Mouse (Mus musculus) testis, adult 2 months (tissue): ENCODE measurements around the gene Crabp2. TPM values are rescaled to one million over a fixed set of nuclear protein-coding genes. Genes with fewer than 3 reads are reported as not detected.

Source experiments
- H3K27ac ChIP-seq: fragments of 200-500 bp; 2 replicates; pipeline ENCODE4 v1.5.1; 2012; ENCODE audit warnings: low read depth, low read length; ENCODE audit not compliant: control insufficient read depth, insufficient read depth
- H3K27me3 ChIP-seq: fragments of 200-500 bp; 2 replicates; pipeline ENCODE4 v1.6.1; 2012; ENCODE audit warnings: mild to moderate bottlenecking, low read length, moderate library complexity; ENCODE audit not compliant: control insufficient read depth, insufficient read depth
- H3K36me3 ChIP-seq: fragments of 200-500 bp; 2 replicates; pipeline ENCODE4 v1.6.1; 2012; ENCODE audit warnings: mild to moderate bottlenecking, low read length; ENCODE audit not compliant: control insufficient read depth, insufficient read depth
- H3K4me1 ChIP-seq: fragments of 200-500 bp; 2 replicates; pipeline ENCODE4 v1.6.1; 2012; ENCODE audit warnings: low read length; ENCODE audit not compliant: control insufficient read depth, insufficient read depth
- H3K4me3 ChIP-seq: fragments of 200-500 bp; 2 replicates; pipeline ENCODE4 v1.5.1; 2012; ENCODE audit warnings: low read depth, mild to moderate bottlenecking, low read length, moderate library complexity, mixed read lengths; ENCODE audit not compliant: control insufficient read depth
- CTCF ChIP-seq: fragments of 200-500 bp; IDR thresholded peaks from 2 replicates; pipeline ENCODE4 v1.5.1; 2012; ENCODE audit warnings: low read depth, mild to moderate bottlenecking, inconsistent platforms, low read length, moderate library complexity; ENCODE audit not compliant: control insufficient read depth, insufficient read depth, insufficient replicate concordance
- POLR2A ChIP-seq: fragments of 200-500 bp; IDR thresholded peaks from 2 replicates; pipeline ENCODE4 v1.6.1; 2012; ENCODE audit warnings: low read depth, mild to moderate bottlenecking, inconsistent platforms, low read length, moderate library complexity; ENCODE audit not compliant: control insufficient read depth
- polyA plus RNA-seq: library from polyadenylated mRNA; depleted of rRNA; stranded (reverse); fragments of >200 nt; gene quantifications from 2 replicates; pipeline ENCODE4 v1.2.3, GENCODE M21; 2012

Gene Crabp2
- polyA plus RNA-seq, 1 experiment = 0.26 TPM

DNA sequence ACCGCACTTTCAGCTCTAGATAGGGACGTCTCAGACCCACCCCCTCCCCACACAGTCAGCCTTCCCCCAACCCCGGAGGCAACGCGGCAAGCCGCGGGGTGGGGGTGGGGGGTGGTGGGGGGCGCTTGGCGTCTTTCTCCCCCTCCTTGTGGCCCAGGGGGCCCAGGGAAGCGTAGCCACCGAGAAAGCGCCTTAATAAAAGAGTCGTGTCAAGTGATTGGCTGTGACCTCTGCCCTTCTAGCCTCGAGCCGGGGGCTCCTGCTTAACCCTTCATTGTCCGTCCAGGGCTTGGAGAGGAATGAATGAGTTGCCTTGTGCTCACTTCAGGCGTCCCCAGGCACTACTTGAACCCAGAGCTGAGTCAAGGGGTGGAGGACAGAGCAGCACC is 661 bp upstream of the Crabp2 start:
- Histone ChIP-seq H3K27me3 (no peaks in the 10 kb centered on the region; the same call in none of the 2 replicates), H3K4me1 (peaks cover 37% of the 10 kb centered on the region), H3K27ac (no peak overlapping the region), H3K36me3 (no peaks in the 10 kb centered on the region), H3K4me3 (peak overlapping the region; percentile 36)
- TF ChIP-seq CTCF (no peak), POLR2A (no peak)

DNA sequence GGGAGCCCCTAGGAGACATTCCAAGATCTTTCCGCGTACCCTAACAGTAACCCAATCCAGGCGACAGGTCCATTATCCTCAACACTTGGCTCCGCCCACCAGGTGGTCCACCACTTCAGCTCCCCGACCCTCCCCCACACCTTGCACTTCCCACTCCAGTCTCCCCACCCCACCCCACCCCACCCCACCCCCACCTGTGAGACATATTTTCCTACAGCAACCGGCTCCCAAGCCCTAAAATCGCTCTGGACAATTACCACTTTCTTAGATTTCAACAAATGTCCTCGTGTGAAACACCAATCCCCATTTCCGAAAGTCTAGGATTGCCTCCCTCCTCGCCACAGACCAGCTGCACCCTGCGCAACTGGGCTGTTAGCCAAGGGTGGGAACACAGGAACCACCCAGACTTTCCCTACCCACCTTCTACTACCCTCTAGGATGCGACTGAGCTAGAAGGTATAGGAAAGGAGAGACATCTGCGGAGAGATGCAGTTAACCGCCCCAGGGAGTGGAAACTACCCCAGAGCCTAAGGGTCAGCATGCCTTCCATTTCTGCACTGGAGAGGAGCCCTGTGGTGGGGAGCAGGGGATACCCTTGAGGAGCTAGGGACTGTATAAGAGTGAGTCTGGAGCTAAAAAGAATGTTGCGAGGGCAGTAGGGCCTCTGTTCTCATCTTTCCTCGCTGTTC is 944 bp downstream of the Crabp2 start:
- Histone ChIP-seq H3K4me1 (peaks cover 40% of the 10 kb centered on the region), H3K27ac (no peak overlapping the region), H3K36me3 (no peaks in the 10 kb centered on the region), H3K27me3 (no peaks in the 10 kb centered on the region; the same call in none of the 2 replicates), H3K4me3 (no peak overlapping the region)
- TF ChIP-seq POLR2A (no peak), CTCF (no peak)

DNA sequence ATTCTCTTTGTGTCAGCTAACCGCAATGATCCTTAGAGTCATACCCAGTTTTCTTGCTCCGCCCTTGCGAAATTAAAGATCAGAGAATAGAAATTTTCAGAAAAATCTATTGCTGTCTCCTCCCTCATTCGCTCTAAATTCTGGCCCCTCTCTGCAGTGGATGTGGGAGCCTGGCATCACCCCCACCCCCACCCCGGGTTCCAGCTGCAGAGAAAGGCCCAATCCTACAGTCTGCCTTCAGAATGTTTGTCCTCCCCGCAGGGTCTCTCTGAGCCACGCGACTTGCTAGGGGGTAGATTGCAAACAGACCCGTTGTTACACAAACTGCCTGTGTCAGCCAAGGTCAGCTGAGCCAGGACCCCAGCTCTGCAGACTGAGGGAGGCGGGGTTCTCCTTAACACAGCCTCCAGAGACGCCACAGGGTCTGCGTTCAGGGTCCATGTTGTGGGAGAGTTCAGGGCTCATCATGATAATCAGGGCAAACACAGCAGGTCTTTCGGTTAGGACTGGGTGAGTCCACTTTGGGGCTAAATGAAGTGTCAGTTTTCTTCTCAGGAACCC is 1.6 kb downstream of the Crabp2 start:
- Histone ChIP-seq H3K4me3 (no peak overlapping the region), H3K4me1 (peaks cover 40% of the 10 kb centered on the region), H3K27me3 (no peaks in the 10 kb centered on the region; the same call in none of the 2 replicates), H3K27ac (no peak overlapping the region), H3K36me3 (no peaks in the 10 kb centered on the region)
- TF ChIP-seq CTCF (no peak), POLR2A (no peak)

DNA sequence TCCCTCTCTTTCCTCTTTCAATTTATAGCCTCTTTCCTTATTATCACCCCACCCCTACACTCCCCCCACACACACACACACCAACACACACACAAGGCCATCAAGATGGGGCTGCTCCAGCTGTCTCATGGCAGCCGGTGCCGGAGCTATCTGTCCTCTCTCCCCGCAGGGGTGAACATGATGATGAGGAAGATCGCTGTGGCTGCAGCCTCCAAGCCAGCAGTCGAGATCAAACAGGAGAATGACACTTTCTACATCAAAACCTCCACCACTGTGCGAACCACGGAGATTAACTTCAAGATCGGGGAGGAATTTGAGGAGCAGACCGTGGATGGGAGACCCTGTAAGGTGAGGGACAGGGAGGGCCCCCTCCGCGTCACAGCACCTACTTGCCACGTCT is 3.5 kb downstream of the Crabp2 start:
- no peaks in the 10 kb centered on the region for H3K36me3 ChIP-seq
- no peak overlapping the region for H3K27ac ChIP-seq
- H3K4me3 ChIP-seq = peak overlapping the region; percentile 9; the same call in 1 of the 2 replicates
- no peaks in the 10 kb centered on the region; the same call in none of the 2 replicates for H3K27me3 ChIP-seq
- TF ChIP-seq POLR2A = no peak
- TF ChIP-seq CTCF = no peak
- peaks cover 35% of the 10 kb centered on the region for H3K4me1 ChIP-seq

DNA sequence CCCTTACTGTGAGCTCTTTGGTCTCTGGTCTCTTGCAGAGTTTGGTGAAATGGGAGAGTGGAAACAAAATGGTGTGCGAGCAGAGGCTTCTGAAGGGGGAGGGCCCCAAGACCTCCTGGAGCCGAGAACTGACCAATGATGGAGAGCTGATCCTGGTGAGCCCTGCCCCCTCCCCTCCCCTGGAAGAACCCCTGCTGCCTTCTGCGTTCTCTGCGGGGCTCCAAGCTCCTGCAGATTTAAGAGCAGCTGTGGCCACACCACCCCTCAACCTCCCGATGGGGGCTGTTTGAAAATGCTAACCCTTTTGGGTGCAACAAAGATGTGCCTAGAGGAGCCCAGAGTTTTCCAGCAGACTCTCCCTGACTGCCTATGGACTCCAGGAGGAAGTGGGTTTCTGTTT is 4.0 kb downstream of the Crabp2 start:
- H3K36me3 ChIP-seq = no peaks in the 10 kb centered on the region
- no peak overlapping the region; the same call in 1 of the 2 replicates for H3K4me3 ChIP-seq
- no peak overlapping the region for H3K27ac ChIP-seq
- H3K4me1 ChIP-seq = peaks cover 30% of the 10 kb centered on the region
- H3K27me3 ChIP-seq = no peaks in the 10 kb centered on the region; the same call in none of the 2 replicates
- TF ChIP-seq POLR2A = no peak
- TF ChIP-seq CTCF = no peak

DNA sequence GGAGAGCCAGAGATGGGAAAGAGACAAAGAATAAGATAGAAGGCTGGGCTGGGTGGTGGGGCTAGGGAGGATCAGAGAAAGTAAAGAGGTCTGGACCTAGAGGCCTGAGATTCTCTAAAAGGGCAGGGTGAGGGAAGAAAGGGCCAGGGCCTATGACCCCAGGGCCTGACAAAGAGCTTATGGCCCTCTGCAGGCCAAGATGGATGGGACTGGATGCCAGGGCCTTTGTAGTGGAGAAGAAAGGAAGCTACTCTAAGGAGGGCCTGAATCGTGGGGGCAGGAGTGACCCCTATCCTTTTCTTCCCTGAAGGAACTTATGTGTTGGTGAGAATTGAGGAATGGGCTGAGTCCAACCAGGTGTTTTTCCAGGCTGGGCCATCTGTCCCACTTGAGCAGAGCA is 9.6 kb downstream of the Crabp2 start:
- H3K4me3 ChIP-seq = no peak overlapping the region

DNA sequence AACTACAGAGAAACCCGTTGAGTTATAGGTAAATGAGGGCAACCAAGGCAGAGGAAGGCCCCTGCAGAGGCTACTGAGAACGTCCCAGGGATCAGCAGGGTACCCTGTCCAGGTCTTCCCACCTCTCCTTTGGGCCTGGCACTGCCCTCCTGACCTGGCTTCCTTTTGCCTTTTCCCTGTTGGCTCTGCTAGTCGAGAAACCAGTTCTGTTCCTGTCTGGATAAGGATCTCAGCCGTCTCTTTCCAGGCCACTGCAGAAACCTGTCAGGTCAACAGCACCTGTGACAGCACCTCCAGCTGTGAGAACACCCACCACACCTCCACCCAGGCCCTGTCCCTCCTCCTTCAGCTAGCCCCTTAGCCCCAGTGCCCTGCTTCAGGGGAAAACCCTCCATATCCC is 10.0 kb downstream of the Crabp2 start:
- H3K4me1 ChIP-seq = peaks cover 7% of the 10 kb centered on the region
- no peak for TF ChIP-seq POLR2A
- no peak for TF ChIP-seq CTCF
- no peak overlapping the region for H3K4me3 ChIP-seq
- no peaks in the 10 kb centered on the region; the same call in 1 of the 2 replicates for H3K27me3 ChIP-seq
- no peak overlapping the region for H3K27ac ChIP-seq
- H3K36me3 ChIP-seq = no peaks in the 10 kb centered on the region

More for the DNA sequence above, 9.6 kb downstream of the Crabp2 start:
- H3K36me3 ChIP-seq = no peaks in the 10 kb centered on the region
- H3K27ac ChIP-seq = no peak overlapping the region
- H3K27me3 ChIP-seq = no peaks in the 10 kb centered on the region; the same call in 1 of the 2 replicates
- peaks cover 7% of the 10 kb centered on the region for H3K4me1 ChIP-seq
- TF ChIP-seq CTCF (no peak), POLR2A (no peak)

DNA sequence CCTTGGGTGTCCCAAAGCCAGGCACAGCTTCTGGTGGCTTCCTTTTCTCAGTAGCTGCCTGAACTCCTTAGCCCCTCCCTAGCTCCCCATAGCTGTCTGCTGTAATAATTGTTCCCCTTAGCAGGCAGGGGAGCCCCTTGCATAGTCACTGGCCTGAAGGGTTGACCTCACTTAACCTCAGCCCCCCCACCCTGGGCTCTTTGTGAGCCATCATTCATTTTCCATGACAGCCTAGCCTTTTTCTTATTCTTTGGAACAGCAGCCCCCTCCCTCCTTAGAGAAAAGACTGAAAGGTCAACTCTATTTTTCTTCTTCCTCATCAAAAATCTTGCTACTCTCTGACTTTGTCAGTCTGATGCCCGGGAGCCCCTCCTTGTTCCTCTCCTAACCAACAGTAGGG is 10.5 kb downstream of the Crabp2 start:
- peaks cover 7% of the 10 kb centered on the region for H3K4me1 ChIP-seq
- TF ChIP-seq CTCF (no peak), POLR2A (no peak)
- H3K36me3 ChIP-seq = no peaks in the 10 kb centered on the region
- H3K27ac ChIP-seq = no peak overlapping the region
- H3K27me3 ChIP-seq = no peaks in the 10 kb centered on the region; the same call in 1 of the 2 replicates
- no peak overlapping the region for H3K4me3 ChIP-seq
